Mouse (Mus musculus) limb, embryonic 13.5 days (tissue): ENCODE results near the gene Dpm3. TPM values are rescaled to one million over a fixed set of nuclear protein-coding genes. Genes with fewer than 3 reads are reported as not detected.
"Not testable (repeated sequence)": the region's sequence is repeated elsewhere in the genome, so short reads cannot be mapped to it uniquely, and the experiment has no call there.

Source experiments
- ATAC-seq: fragments of 200-750 bp; cut with Nextera tagmentation; 2 replicates; pipeline ENCODE4 v1.8.0; 2017; ENCODE audit warnings: low read depth, moderate number of reproducible peaks, moderate TSS enrichment; ENCODE audit not compliant: low FRiP score
- H3K27ac ChIP-seq: fragments of 300-500 bp; sonication (generic); 2 replicates; pipeline ENCODE4 v1.5.1; 2015; ENCODE audit warnings: inconsistent platforms, mild to moderate bottlenecking, moderate library complexity
- H3K27me3 ChIP-seq: fragments of 300-500 bp; sonication (generic); 2 replicates; pipeline ENCODE4 v1.6.1; 2015; ENCODE audit warnings: mild to moderate bottlenecking, inconsistent platforms
- H3K36me3 ChIP-seq: fragments of 300-500 bp; sonication (generic); 2 replicates; pipeline ENCODE4 v1.6.1; 2015; ENCODE audit warnings: inconsistent platforms, mild to moderate bottlenecking, moderate library complexity
- H3K4me1 ChIP-seq: fragments of 300-500 bp; sonication (generic); 2 replicates; pipeline ENCODE4 v1.6.1; 2015; ENCODE audit warnings: inconsistent platforms
- H3K4me2 ChIP-seq: fragments of 300-500 bp; sonication (generic); replicated peaks from 2 replicates; pipeline ENCODE4 v1.6.1; 2015; ENCODE audit warnings: inconsistent platforms, mild to moderate bottlenecking, moderate library complexity
- H3K4me3 ChIP-seq: fragments of 300-500 bp; sonication (generic); 2 replicates; pipeline ENCODE4 v1.5.1; 2015; ENCODE audit warnings: moderate library complexity, mild to moderate bottlenecking, inconsistent platforms
- H3K9ac ChIP-seq: fragments of 300-500 bp; sonication (generic); 2 replicates; pipeline ENCODE4 v1.6.1; 2015; ENCODE audit warnings: mild to moderate bottlenecking, inconsistent platforms
- H3K9me3 ChIP-seq: fragments of 300-500 bp; sonication (generic); 2 replicates; pipeline ENCODE4 v1.6.1; 2016; ENCODE audit warnings: inconsistent platforms
- WGBS: fragments of 180-500 bp; shearing (Covaris S2); methylation state at CpG from one replicate; pipeline ENCODE4 v1.1.7; 2015; 5-methylcytosine and 5-hydroxymethylcytosine counted together
- polyA plus RNA-seq: library from polyadenylated mRNA; unstranded; fragments of >200 nt; fragmentation: Nextera tagmentation; extraction: Ambion mirVana; gene quantifications from 2 replicates; pipeline ENCODE4 v1.2.1, GENCODE M21; 2015

Gene Dpm3
- 120 and 126 TPM in 2 replicates for polyA plus RNA-seq

DNA sequence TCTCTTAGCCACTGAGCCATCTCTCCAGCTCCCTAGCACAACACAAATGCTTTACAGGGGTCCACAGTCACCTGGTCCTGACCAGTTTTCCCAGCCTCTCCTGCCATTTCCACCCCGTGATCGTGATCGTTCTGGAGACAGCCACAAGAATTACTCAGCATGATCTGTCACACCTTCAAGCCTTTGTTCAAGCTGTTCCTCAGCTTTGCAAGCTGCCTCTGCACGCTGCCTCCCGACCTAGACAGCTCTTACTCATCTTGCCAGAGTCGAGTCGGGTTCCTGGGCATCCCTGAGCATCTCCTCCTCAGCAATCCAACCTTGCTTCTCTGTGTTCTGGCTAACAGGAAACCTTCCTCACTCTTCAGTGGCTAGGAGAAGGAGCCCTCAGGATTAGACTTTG lies at the start of gene Dpm3:
TSS of gene Dpm3 (plus strand) at position 283 of the 400 bp plus-strand sequence.
- ATAC-seq, result no peak
- no peak within 1 kb of the TSS for H3K9ac ChIP-seq
- WGBS, result 50% methylated on average over 7 of the region's 7 CpGs
- H3K27ac ChIP-seq, result no peak within 1 kb of the TSS
- no peaks in the 10 kb centered on the region for H3K36me3 ChIP-seq
- H3K4me3 ChIP-seq, result no peak within 1 kb of the TSS
- no peak within 1 kb of the TSS for H3K4me2 ChIP-seq
- H3K4me1 ChIP-seq, result no peaks in the 10 kb centered on the region
- no peaks in the 10 kb centered on the region for H3K27me3 ChIP-seq
- no peaks in the 10 kb centered on the region for H3K9me3 ChIP-seq

DNA sequence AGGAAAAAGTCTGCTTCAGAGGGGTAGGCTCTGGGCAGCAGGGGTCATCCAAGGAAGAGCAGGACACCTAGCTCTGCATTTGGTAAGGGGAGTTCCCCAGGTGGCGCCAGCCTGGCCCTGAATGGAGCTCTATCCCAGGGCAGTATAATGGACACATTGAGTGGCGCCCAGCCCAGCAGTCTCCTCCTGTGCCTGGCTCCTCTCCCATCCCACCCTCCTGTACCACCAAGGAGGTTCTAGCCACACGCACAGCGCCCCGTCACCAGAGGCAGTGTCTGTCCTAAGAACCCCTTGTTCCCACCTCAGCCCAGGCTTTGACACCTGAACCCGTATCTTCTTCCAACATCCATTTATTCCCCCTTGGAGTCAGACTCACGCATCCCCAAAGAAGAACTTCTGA lies 49.4 kb upstream of the Dpm3 start:
- Histone ChIP-seq H3K27ac (no peak overlapping the region), H3K4me1 (peaks cover 18% of the 10 kb centered on the region), H3K4me3 (no peak overlapping the region), H3K4me2 (no peak overlapping the region), H3K36me3 (peaks cover 67% of the 10 kb centered on the region), H3K27me3 (no peaks in the 10 kb centered on the region), H3K9ac (no peak overlapping the region), H3K9me3 (no peaks in the 10 kb centered on the region)
- WGBS, result 91% methylated on average over 7 of the region's 7 CpGs
- no peak for ATAC-seq

DNA sequence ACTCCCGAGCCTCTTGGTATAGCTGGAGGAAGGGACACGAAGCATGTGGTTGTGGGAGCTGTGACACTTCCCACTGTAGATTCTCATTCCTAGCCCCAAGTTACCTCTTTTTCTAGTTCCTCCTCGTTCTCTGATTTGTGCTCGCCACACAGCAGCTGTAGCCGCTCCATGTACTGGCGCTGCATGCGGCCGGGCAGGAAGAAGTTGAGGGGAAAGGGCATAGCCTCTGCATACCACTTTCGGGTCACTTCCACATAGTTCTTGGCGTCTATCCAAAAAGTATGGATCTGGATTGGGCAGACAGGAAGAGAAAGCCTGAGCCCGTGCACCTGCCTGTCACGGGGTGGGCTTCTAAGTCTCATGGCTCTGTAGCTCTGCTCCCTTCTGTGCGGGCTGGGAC lies 49.0 kb upstream of the Dpm3 start:
- Histone ChIP-seq H3K4me1 (peaks cover 23% of the 10 kb centered on the region), H3K9me3 (no peaks in the 10 kb centered on the region), H3K27ac (peak overlapping the region; percentile 29; the same call in 1 of the 2 replicates), H3K4me3 (no peak overlapping the region), H3K9ac (no peak overlapping the region), H3K4me2 (no peak overlapping the region), H3K36me3 (peaks cover 63% of the 10 kb centered on the region), H3K27me3 (no peaks in the 10 kb centered on the region)
- 84% methylated on average over 13 of the region's 13 CpGs for WGBS
- no peak for ATAC-seq

GRCm38 (mm10) chr3:89210731-89211130 lies 48.4 kb upstream of the Dpm3 start:
- Histone ChIP-seq H3K4me3 (no peak overlapping the region), H3K36me3 (peaks cover 58% of the 10 kb centered on the region), H3K4me2 (no peak overlapping the region), H3K27ac (no peak overlapping the region), H3K9me3 (no peaks in the 10 kb centered on the region), H3K27me3 (no peaks in the 10 kb centered on the region), H3K9ac (no peak overlapping the region), H3K4me1 (peaks cover 28% of the 10 kb centered on the region)
- 68% methylated on average over 7 of the region's 7 CpGs for WGBS
- no peak for ATAC-seq

- Histone ChIP-seq H3K4me2 (peak overlapping the region; percentile 83), H3K36me3 (peaks cover 41% of the 10 kb centered on the region), H3K27ac (peak overlapping the region; percentile 98), H3K9me3 (no peaks in the 10 kb centered on the region), H3K27me3 (no peaks in the 10 kb centered on the region), H3K9ac (peak overlapping the region; percentile 86), H3K4me1 (peaks cover 34% of the 10 kb centered on the region), H3K4me3 (peak overlapping the region; percentile 84)
- WGBS, result under 1% methylated on average over 69 of the region's 69 CpGs
- ATAC-seq, result peak; percentile 93
Measured at GRCm38 (mm10) chr3:89213803-89214530, 45.2 kb upstream of the Dpm3 start.

DNA sequence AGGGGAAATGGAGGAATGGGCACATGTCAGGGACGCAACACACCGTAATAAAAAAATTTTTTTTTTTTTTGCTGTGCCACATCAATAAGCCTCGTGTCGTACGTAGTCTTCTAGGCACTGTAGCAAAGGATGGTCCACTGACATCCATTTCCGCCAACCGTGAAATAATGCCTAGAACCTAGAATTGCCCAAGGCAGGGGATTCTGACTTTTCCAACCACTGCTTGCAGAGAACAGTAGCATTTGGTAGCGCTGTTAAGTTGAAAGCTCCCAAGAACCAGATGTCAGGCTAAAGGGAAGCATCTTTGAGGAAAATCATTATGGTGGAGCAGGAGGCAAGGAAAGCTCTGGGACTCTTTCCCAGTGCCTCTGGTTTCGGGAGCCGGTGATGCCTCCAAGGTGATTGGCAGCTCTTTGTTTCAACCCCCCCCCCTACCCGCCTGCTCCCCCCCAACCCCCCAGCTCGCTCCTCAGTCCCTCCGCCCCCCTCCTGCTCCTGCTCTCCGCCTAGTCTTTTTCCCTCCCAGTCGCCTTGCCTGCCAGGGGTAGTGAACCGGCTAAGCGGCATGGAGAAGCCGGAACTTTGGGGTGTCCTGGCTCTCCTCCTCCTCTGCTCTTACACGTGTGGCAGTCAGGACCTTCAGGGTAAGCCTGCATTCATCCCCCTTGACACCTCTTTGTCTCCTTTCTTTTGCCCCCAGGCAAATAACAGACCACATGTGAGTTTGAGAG lies 44.3 kb upstream of the Dpm3 start, which contains the start of gene Thbs3:
TSS of gene Thbs3 (plus strand) at position 500 of the 731 bp plus-strand sequence.
- ATAC-seq, result no peak
- WGBS, result under 1% methylated on average over 19 of the region's 19 CpGs
- peak within 1 kb of the TSS; percentile 84 for H3K4me3 ChIP-seq

DNA sequence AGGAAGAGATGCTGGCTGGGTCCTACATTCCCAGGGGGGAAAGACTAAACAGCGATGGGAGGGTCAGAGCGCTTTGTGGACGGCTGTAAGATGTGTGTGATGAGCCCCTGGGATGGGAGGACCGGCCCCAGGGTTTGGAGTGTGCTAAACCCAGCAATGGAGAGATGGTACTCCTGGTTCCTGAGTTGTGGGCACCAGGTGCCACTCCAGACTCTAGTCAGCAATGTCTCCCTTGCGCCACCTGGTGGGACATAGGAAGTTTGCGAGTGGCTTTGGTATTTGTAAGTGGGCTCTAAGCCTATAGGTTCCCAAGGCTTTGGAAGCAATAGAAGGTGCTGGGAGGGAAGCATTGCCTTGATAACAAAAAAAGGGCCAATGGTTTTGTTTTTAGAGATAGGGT lies 43.3 kb upstream of the Dpm3 start:
- peak overlapping the region; percentile 86 for H3K9ac ChIP-seq
- no peaks in the 10 kb centered on the region for H3K27me3 ChIP-seq
- H3K36me3 ChIP-seq, result peaks cover 38% of the 10 kb centered on the region
- 0% methylated on average over 6 of the region's 6 CpGs for WGBS
- peak overlapping the region; percentile 98 for H3K27ac ChIP-seq
- peak overlapping the region; percentile 83 for H3K4me2 ChIP-seq
- H3K4me3 ChIP-seq, result peak overlapping the region; percentile 84
- H3K4me1 ChIP-seq, result peaks cover 34% of the 10 kb centered on the region
- ATAC-seq, result no peak
- H3K9me3 ChIP-seq, result no peaks in the 10 kb centered on the region

More for the DNA sequence above, 44.3 kb upstream of the Dpm3 start, which contains the start of gene Thbs3:
- Histone ChIP-seq H3K4me1 (peaks cover 34% of the 10 kb centered on the region), H3K27ac (peak within 1 kb of the TSS; percentile 98), H3K9me3 (no peaks in the 10 kb centered on the region), H3K4me2 (peak within 1 kb of the TSS; percentile 83), H3K36me3 (peaks cover 41% of the 10 kb centered on the region), H3K27me3 (no peaks in the 10 kb centered on the region), H3K9ac (peak within 1 kb of the TSS; percentile 86)

GRCm38 (mm10) chr3:89216407-89216806 lies 42.8 kb upstream of the Dpm3 start:
- Histone ChIP-seq H3K9ac (0 out of 2 replicates have a peak overlapping the region, but pooled peaks have one; percentile 35), H3K36me3 (peaks cover 41% of the 10 kb centered on the region), H3K4me2 (peak overlapping the region; percentile 83), H3K4me1 (peaks cover 34% of the 10 kb centered on the region)
- not testable (repeated sequence) for H3K9me3 ChIP-seq, H3K4me3 ChIP-seq, H3K27me3 ChIP-seq, ATAC-seq, H3K27ac ChIP-seq
- WGBS, result 69% methylated on average over 7 of the region's 7 CpGs

DNA sequence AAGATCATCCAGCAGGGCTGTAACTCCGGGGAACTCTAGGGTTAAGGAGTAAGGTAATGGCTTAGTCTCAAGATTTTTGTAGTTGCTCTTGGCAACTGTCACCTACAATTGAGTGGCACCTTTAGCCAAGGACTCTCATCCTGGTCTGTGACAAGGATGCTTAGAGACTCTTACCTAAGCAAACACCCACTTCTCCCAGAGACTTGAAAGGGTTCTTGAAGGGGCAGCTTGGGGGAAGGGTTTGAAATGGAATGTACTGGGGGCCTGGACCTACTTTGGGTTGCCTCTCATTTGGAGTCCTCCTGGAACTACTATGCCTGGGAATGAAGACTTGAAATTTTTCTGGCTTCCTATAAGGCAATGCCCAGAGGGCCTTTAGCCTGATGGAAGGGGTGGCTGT lies 40.9 kb upstream of the Dpm3 start:
- no peak for ATAC-seq
- no peaks in the 10 kb centered on the region for H3K27me3 ChIP-seq
- no peak overlapping the region for H3K4me3 ChIP-seq
- H3K4me1 ChIP-seq, result peaks cover 19% of the 10 kb centered on the region
- H3K27ac ChIP-seq, result no peak overlapping the region
- 97% methylated on average over 1 of the region's 1 CpGs for WGBS
- peaks cover 48% of the 10 kb centered on the region for H3K36me3 ChIP-seq
- H3K4me2 ChIP-seq, result no peak overlapping the region
- no peaks in the 10 kb centered on the region for H3K9me3 ChIP-seq
- H3K9ac ChIP-seq, result peak overlapping the region; percentile 39

GRCm38 (mm10) chr3:89219546-89219945 lies 39.6 kb upstream of the Dpm3 start:
- Histone ChIP-seq H3K9me3 (no peaks in the 10 kb centered on the region), H3K4me2 (no peak overlapping the region), H3K4me1 (peaks cover 17% of the 10 kb centered on the region), H3K27me3 (no peaks in the 10 kb centered on the region), H3K9ac (0 out of 2 replicates have a peak overlapping the region, but pooled peaks have one; percentile 8), H3K4me3 (no peak overlapping the region), H3K36me3 (peaks cover 60% of the 10 kb centered on the region), H3K27ac (no peak overlapping the region)
- 44% methylated on average over 8 of the region's 8 CpGs for WGBS
- ATAC-seq, result no peak

DNA sequence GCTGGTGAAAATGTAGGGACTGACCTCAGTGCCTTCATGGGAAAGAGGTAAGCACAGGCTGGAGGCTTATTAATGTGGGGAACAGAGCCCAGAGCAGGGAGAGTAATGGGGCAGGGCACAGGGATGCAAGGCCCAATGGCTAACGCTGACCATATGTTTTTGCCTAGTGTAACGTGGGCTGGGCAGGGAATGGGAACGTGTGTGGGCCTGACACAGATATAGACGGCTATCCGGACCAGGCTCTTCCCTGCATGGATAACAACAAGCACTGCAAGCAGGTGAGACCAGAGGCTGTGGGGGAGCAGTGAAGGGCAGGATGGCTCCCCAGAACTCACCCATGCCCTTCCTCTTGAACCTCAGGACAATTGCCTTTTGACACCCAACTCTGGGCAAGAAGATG lies 38.0 kb upstream of the Dpm3 start:
- WGBS, result 30% methylated on average over 5 of the region's 5 CpGs
- H3K4me2 ChIP-seq, result no peak overlapping the region

GRCm38 (mm10) chr3:89224796-89225195 lies 34.4 kb upstream of the Dpm3 start:
- peaks cover 48% of the 10 kb centered on the region for H3K36me3 ChIP-seq
- 81% methylated on average over 11 of the region's 11 CpGs for WGBS
- peaks cover 8% of the 10 kb centered on the region for H3K27me3 ChIP-seq
- no peak overlapping the region for H3K9ac ChIP-seq
- no peaks in the 10 kb centered on the region for H3K9me3 ChIP-seq
- no peak overlapping the region for H3K27ac ChIP-seq
- ATAC-seq, result no peak
- no peak overlapping the region for H3K4me3 ChIP-seq
- H3K4me1 ChIP-seq, result peaks cover 41% of the 10 kb centered on the region
- H3K4me2 ChIP-seq, result no peak overlapping the region

More for the DNA sequence above, 38.0 kb upstream of the Dpm3 start:
- H3K4me1 ChIP-seq, result peaks cover 15% of the 10 kb centered on the region
- H3K27ac ChIP-seq, result no peak overlapping the region
- H3K4me3 ChIP-seq, result no peak overlapping the region
- peaks cover 72% of the 10 kb centered on the region for H3K36me3 ChIP-seq
- no peaks in the 10 kb centered on the region for H3K27me3 ChIP-seq
- no peak for ATAC-seq
- H3K9me3 ChIP-seq, result no peaks in the 10 kb centered on the region
- H3K9ac ChIP-seq, result no peak overlapping the region
